Mouse (Mus musculus) kidney, postnatal 36 days (tissue): ENCODE measurements around the gene Ifna15.
"Not testable (repeated sequence)": the region's sequence is repeated elsewhere in the genome, so short reads cannot be mapped to it uniquely, and the experiment has no call there.

Experiments
- DNase-seq, 2 experiments: peaks; one replicate each; pipeline ENCODE4 v3.0.0; 2021 to 2022; ENCODE audit warnings: mixed read lengths in 2 of 2

Ifna15 gene

DNA sequence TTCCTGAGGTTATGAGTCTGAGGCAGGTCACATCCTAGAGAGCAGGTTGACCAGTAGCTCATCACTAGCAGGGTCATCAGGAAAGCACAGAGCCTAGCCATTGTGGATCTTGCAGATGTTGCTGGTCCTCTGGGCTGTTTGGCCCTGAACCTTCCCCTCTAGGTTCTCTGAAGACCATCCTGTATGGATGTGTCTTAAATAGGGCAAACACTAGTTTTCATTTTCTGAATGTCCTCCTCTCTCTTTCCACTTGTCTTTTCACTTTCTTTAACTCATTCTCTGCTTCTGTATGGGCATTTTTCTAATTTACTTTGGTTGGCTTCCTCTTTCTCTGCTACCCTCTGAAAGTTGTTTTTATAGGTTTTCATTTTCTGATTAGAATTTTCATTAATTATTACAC, at the start of gene Ifna15:
Ifna15 (minus strand) TSS at position 101 of the 400 bp plus-strand sequence.
- not testable (repeated sequence) for DNase-seq

GRCm38 (mm10) chr4:88603276-88603675, 45.2 kb upstream of the Ifna15 start, which contains the start of gene Ifna12:
TSS of gene Ifna12 (minus strand) at chr4:88603376.
- DNase-seq: no peak

- DNase-seq: no peak
These were observed 34.2 kb upstream of the Ifna15 start, which contains the start of gene Ifna9 for GRCm38 (mm10) chr4:88592285-88592684. TSS of gene Ifna9 (minus strand) at chr4:88592385.

- no peak for DNase-seq
These were observed 13.7 kb upstream of the Ifna15 start, which contains the start of gene Ifna14 for GRCm38 (mm10) chr4:88571698-88572097. TSS of gene Ifna14 (minus strand) at chr4:88571798.

- DNase-seq: no peak
These were observed 3.7 kb upstream of the Ifna15 start for GRCm38 (mm10) chr4:88561791-88562190.

DNA sequence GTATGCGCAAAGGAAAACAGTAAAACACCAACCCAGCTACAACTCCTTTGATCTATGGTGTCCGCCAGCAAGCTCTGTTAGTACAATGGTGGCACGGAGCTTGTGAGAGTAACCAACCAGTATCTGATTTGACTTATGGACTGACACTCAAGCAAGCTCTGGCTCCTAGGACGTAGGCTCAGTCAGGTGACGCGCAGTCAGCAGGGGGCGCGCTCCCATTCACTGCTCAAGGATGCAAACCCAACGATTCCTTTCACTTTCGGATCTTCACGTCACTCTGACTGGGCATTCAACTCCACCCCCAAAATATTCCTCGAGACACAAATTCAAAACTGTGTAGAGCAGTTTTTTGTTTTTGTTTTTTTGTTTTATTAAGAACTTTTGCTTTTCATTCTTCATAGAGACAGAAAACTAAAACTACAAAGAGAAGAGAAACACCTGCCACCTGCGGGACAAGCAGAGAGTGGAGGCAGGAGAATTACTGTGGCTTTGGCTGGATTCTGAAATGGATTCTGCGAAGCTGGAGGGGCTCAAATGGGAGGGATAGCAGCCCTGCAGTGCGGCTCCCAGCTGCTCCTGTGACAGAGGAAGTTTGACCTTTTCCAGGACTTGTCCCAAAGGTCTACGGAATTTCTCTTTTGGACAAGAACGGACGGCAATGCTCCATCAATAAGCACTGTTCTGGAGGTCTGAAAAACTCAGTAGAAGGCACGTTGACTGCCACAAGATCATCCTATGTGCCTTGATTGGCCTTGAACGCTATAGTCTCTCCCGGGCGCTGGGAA, 7.7 kb downstream of the Ifna15 start:
- peak; percentile 87 to 93 for DNase-seq

GRCm38 (mm10) chr4:88547986-88548385, 10.1 kb downstream of the Ifna15 start:
- DNase-seq: no peak

DNA sequence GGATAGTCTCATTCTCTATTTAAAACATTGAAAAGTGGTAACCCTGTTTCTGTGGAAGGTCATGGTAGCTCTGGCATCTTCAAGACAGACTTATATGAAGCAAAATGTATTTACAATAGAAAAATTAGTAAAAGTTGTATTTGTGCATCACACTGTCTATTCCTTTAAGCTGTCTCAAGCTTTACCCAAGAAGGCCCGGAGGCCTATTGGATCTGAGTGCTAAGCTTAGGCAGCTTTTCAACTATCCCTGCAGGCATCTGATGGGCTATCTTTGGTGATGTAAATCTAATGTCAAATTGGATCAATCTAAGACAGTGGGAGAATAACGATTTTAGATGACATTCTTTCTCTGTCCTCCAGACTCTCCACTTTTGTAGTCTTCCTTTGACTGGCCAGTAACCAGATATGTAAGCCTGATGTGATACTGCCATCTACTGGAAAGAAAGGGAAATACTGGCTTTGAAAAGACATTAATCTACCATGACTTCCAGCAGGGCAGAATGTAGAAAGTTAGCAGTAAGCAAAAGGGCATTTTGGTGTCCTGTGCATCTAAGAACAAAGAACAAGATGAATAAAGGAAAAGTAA, 14.3 kb downstream of the Ifna15 start:
- peak in 1 of 2 experiments; percentile 65 for DNase-seq

- peak; percentile 14 to 46 for DNase-seq
These were observed 20.7 kb downstream of the Ifna15 start for GRCm38 (mm10) chr4:88537328-88537727.

GRCm38 (mm10) chr4:88536640-88537039, 21.4 kb downstream of the Ifna15 start:
- DNase-seq: peak; percentile 20 to 61

GRCm38 (mm10) chr4:88535742-88536141, 22.3 kb downstream of the Ifna15 start:
- DNase-seq: no peak

DNA sequence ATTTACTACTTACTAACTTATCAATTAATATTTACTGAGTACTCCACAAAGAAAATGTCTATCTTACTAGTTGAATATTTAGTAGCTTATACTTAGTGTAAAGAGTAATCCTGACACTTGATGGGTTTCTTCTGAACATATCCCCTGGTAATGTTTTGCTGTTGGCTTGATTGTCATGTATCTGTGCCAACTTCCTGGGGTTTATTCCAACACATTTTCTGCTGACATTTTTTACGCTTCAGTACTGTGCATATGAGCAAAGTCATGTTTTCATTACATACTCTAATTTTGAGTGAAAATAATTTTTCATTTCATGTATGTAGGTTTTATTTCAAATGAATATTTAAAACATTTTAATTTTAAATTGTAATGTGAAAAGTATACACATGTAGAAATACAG, 23.1 kb downstream of the Ifna15 start:
- no peak for DNase-seq

DNA sequence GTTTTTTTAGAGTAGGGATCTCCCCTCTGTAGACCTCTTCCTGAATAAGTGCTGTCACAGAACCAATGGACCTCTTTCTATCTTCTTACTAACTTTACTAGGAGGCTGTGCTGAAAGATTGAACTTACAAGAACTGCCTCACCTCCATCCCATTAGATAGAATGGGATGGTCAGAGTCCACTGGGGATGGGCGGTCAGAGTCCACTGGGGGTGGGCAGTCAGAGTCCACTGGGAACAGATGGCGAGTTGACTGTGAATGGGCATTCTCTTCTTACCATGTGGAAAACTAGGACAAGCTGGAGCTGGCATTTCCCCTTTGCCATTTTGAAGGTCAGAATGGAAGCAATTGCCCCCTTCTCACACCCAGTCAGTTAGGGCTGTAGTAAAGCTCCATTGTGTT, 24.5 kb downstream of the Ifna15 start:
- peak; percentile 62 to 77 for DNase-seq

DNA sequence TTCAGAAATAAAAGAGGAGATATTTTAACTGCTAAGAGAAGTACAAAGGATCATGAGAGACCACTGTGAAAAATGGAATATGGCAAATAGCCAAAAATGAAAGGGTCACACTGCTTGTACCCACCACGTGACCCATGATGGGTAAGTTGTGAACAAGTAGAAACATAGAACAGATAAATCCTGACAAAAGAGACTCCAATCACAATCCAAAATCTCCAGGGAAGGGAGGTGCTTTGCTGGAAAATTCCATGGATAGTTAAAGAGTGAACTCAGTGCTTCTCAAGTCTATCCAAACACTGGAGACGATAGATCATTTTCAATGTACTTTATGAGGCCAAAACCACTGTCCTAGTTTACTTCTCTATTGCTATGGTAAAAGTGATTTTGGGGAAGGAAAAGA, 27.2 kb downstream of the Ifna15 start:
- no peak for DNase-seq

DNA sequence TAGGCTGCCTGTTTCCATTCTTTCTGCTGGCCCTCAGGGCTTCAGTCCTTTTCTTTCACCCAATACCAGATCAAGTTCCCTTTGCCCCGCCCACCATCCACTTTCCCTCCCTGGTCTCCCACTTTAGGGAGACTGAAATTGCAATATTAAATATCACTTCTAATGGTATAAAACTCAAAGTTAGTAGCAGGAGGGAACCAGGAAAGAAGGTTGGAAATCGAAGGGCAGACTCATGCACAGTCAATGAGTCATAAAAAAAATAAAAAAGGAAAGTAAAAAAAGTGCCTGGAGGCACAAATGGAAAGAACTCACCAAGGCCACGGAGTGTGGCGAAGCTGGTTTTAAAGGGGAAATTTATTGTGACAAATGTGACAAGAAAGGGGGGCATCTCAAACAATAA, 27.8 kb downstream of the Ifna15 start:
- no peak for DNase-seq

DNA sequence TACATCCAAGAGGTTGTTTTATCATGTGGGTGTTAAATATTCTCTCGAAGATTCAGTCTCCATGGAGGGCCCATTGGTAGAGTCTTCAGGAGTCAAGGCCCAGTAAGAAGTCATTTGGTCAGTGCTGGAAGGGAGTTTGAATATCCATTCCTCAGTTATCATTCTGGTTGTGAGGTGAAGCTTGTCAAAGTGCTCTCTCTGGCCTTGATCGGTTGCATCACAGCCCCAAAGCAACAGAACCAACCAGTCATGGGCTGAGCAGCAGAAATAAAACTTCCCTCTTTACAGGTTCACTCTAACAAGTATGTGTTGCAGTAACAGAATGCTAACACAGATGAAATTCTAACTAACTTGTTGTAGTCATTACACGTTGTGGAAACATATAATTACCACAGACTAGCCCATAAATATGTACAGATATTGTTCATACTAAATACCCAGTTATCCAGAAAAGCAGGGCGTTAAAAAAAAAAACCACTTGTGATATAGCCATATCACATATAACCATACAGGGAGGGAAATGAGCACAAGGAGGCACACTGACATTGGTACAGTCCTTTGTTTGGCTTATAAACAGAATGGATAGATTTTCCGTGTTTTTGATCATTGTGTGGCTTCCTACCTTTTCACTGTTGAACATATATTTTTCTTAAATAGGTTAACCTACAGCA, 31.5 kb downstream of the Ifna15 start:
- no peak for DNase-seq

GRCm38 (mm10) chr4:88525393-88525792, 32.7 kb downstream of the Ifna15 start:
- no peak for DNase-seq

DNA sequence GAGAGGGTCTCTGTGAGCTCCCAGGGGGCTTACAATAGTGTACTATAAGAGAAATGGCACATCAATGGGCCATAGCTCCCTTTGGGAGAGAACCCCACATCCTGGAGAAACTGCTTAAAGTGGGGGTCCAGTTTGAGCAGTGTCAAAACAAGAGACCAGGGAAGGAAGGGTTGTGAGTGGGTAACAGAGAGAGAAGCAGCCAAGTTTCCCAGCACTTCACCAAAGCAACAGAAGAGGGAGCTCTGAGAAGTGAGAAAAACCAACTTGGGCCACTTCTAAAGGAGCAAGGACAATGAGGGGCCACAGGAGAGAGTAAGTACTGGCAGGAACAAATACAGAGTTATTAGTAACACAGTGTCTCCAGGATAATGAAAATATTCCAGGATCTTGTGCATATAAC, 34.8 kb downstream of the Ifna15 start:
- DNase-seq: peak in 1 of 2 experiments; percentile 64

DNA sequence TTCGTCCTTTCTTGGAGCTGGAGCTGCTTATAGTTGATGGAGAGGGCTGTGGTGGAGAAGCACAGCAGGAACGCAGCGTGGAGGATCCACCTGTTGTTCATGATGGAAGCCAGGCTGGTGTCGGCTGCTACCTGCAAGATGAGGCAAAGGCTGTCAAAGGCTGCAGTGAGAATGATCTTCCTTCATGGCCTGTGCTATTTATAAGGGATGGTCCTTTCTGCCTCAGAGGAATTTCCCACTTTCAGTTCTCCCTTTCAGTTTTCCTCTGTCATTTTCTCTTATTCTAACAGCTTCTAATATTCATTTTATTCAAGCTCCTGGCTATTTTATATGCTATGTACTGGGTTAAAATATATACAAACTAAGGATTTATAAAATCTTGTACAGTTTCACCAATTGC, 35.4 kb downstream of the Ifna15 start, which contains the start of gene Ifnb1:
Ifnb1 (minus strand) TSS at position 101 of the 400 bp plus-strand sequence.
- DNase-seq: no peak

- DNase-seq: no peak
These were observed 40.1 kb downstream of the Ifna15 start for GRCm38 (mm10) chr4:88517957-88518356.

GRCm38 (mm10) chr4:88515711-88516211, 42.3 kb downstream of the Ifna15 start:
- peak; percentile 56 to 67 for DNase-seq

DNA sequence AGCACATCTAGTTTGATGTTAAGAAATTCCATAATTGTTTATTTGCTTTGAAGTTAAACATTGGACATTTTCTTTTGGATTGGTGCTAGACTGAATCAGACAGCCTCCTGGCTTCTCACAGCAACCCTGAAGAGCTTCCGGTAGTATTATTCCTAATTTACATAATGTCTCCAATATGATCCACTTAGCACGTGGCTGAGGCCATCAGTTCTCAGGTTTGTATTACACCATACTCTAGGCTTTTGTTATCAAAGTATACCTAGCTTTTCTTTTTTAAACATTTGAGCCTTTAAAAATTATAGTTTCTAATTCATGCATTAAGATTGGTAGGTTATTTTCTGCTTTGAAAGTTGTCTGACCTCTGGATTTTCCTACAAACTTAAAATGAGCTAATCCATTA, 42.8 kb downstream of the Ifna15 start:
- no peak for DNase-seq

- DNase-seq: peak; percentile 46 to 77
These were observed 43.6 kb downstream of the Ifna15 start for GRCm38 (mm10) chr4:88514403-88514802.
